Mouse (Mus musculus): ENCODE measurements around the gene Pmpcb. TPM values are rescaled to one million over a fixed set of nuclear protein-coding genes. Genes with fewer than 3 reads are reported as not detected.

The Pmpcb gene
- polyA plus RNA-seq, 1 experiment from 2014 or later = 43.6 TPM

- H3K4me1 ChIP-seq (ENCODE audit: insufficient read depth) = peaks cover 9% of the 10 kb centered on the region
- no peak overlapping the region for H3K4me2 ChIP-seq (ENCODE audit: low read depth, low read length)
- peaks cover 12% of the 10 kb centered on the region for H3K36me3 ChIP-seq (replicated peaks; ENCODE audit: insufficient read depth, low read length)
- no peak overlapping the region for H3K27ac ChIP-seq (ENCODE audit: low read depth)
- no peak overlapping the region for H3K4me3 ChIP-seq (ENCODE audit: low read depth, low read length)
- H3K27me3 ChIP-seq (ENCODE audit: insufficient read depth, low read length) = no peaks in the 10 kb centered on the region
- TF ChIP-seq EP300 (IDR thresholded peaks at IDR 0.05; ENCODE audit: low read depth) (no peak), CTCF (IDR thresholded peaks at IDR 0.05; ENCODE audit: low read depth) (no peak)
- ATAC-seq (no peak), DNase-seq (no peak)
- no peaks in the 10 kb centered on the region for H3K9me3 ChIP-seq (ENCODE audit: low read length)
- no peak overlapping the region for H3K9ac ChIP-seq (replicated peaks)
- WGBS (ENCODE audit: insufficient replicate concordance) = 76% methylated on average over 11 of the region's 11 CpGs
Observed at GRCm38 (mm10) chr5:21736046-21736445, 895 bp upstream of the Pmpcb start.

GRCm38 (mm10) chr5:21737620-21738019 lies 679 bp downstream of the Pmpcb start:
- H3K4me1 ChIP-seq (ENCODE audit: insufficient read depth) = peaks cover 9% of the 10 kb centered on the region
- H3K36me3 ChIP-seq (replicated peaks; ENCODE audit: insufficient read depth, low read length) = peaks cover 24% of the 10 kb centered on the region
- peak overlapping the region; percentile 75 for H3K4me3 ChIP-seq (ENCODE audit: low read depth, low read length)
- 14% methylated on average over 10 of the region's 10 CpGs for WGBS (ENCODE audit: insufficient replicate concordance)
- no peaks in the 10 kb centered on the region for H3K27me3 ChIP-seq (ENCODE audit: insufficient read depth, low read length)
- H3K9ac ChIP-seq (replicated peaks) = peak overlapping the region; percentile 72
- H3K27ac ChIP-seq (ENCODE audit: low read depth) = peak overlapping the region; percentile 58
- TF ChIP-seq EP300 (IDR thresholded peaks at IDR 0.05; ENCODE audit: low read depth) (no peak), CTCF (IDR thresholded peaks at IDR 0.05; ENCODE audit: low read depth) (no peak)
- H3K4me2 ChIP-seq (ENCODE audit: low read depth, low read length) = peak overlapping the region; percentile 74
- no peaks in the 10 kb centered on the region for H3K9me3 ChIP-seq (ENCODE audit: low read length)
- ATAC-seq (peak; percentile 37), DNase-seq (no peak)

- TF ChIP-seq EP300 (IDR thresholded peaks at IDR 0.05; ENCODE audit: low read depth) = no peak
- TF ChIP-seq CTCF (IDR thresholded peaks at IDR 0.05; ENCODE audit: low read depth) = no peak
- Histone ChIP-seq H3K9me3 (ENCODE audit: low read length) (no peaks in the 10 kb centered on the region), H3K9ac (replicated peaks) (no peak overlapping the region), H3K4me1 (ENCODE audit: insufficient read depth) (peaks cover 9% of the 10 kb centered on the region), H3K27ac (ENCODE audit: low read depth) (no peak overlapping the region), H3K4me3 (ENCODE audit: low read depth, low read length) (no peak overlapping the region), H3K36me3 (replicated peaks; ENCODE audit: insufficient read depth, low read length) (peaks cover 39% of the 10 kb centered on the region), H3K27me3 (ENCODE audit: insufficient read depth, low read length) (no peaks in the 10 kb centered on the region), H3K4me2 (ENCODE audit: low read depth, low read length) (no peak overlapping the region)
- 86% methylated on average over 11 of the region's 11 CpGs for WGBS (ENCODE audit: insufficient replicate concordance)
- ATAC-seq = no peak
- no peak for DNase-seq
Observed at GRCm38 (mm10) chr5:21739120-21739519, 2.2 kb downstream of the Pmpcb start.

GRCm38 (mm10) chr5:21739881-21740280 lies 2.9 kb downstream of the Pmpcb start:
- Histone ChIP-seq H3K4me3 (ENCODE audit: low read depth, low read length) (no peak overlapping the region), H3K9me3 (ENCODE audit: low read length) (no peaks in the 10 kb centered on the region), H3K4me1 (ENCODE audit: insufficient read depth) (peaks cover 9% of the 10 kb centered on the region), H3K27ac (ENCODE audit: low read depth) (no peak overlapping the region), H3K4me2 (ENCODE audit: low read depth, low read length) (no peak overlapping the region), H3K9ac (replicated peaks) (no peak overlapping the region), H3K27me3 (ENCODE audit: insufficient read depth, low read length) (no peaks in the 10 kb centered on the region), H3K36me3 (replicated peaks; ENCODE audit: insufficient read depth, low read length) (peaks cover 47% of the 10 kb centered on the region)
- DNase-seq (no peak), ATAC-seq (no peak)
- 83% methylated on average over 13 of the region's 13 CpGs for WGBS (ENCODE audit: insufficient replicate concordance)
- TF ChIP-seq CTCF (IDR thresholded peaks at IDR 0.05; ENCODE audit: low read depth) (no peak), EP300 (IDR thresholded peaks at IDR 0.05; ENCODE audit: low read depth) (no peak)

- H3K36me3 ChIP-seq (replicated peaks; ENCODE audit: insufficient read depth, low read length) = peaks cover 78% of the 10 kb centered on the region
Observed at GRCm38 (mm10) chr5:21743606-21744005, 6.7 kb downstream of the Pmpcb start.

GRCm38 (mm10) chr5:21744651-21745050 lies 7.7 kb downstream of the Pmpcb start:
- H3K27me3 ChIP-seq (ENCODE audit: insufficient read depth, low read length) = no peaks in the 10 kb centered on the region
- peaks cover 75% of the 10 kb centered on the region for H3K36me3 ChIP-seq (replicated peaks; ENCODE audit: insufficient read depth, low read length)
- ATAC-seq (no peak), DNase-seq (no peak)
- H3K4me2 ChIP-seq (ENCODE audit: low read depth, low read length) = no peak overlapping the region
- no peak for TF ChIP-seq CTCF (IDR thresholded peaks at IDR 0.05; ENCODE audit: low read depth)
- TF ChIP-seq EP300 (IDR thresholded peaks at IDR 0.05; ENCODE audit: low read depth) = no peak
- H3K4me1 ChIP-seq (ENCODE audit: insufficient read depth) = no peaks in the 10 kb centered on the region
- H3K27ac ChIP-seq (ENCODE audit: low read depth) = no peak overlapping the region
- H3K9me3 ChIP-seq (ENCODE audit: low read length) = no peaks in the 10 kb centered on the region
- no peak overlapping the region for H3K4me3 ChIP-seq (ENCODE audit: low read depth, low read length)
- no peak overlapping the region for H3K9ac ChIP-seq (replicated peaks)

More at GRCm38 (mm10) chr5:21743606-21744005, 6.7 kb downstream of the Pmpcb start:
- H3K4me1 ChIP-seq (ENCODE audit: insufficient read depth) = no peaks in the 10 kb centered on the region
- 86% methylated on average over 10 of the region's 10 CpGs for WGBS (ENCODE audit: insufficient replicate concordance)
- H3K27me3 ChIP-seq (ENCODE audit: insufficient read depth, low read length) = no peaks in the 10 kb centered on the region
- DNase-seq (no peak), ATAC-seq (no peak)
- no peak overlapping the region for H3K4me3 ChIP-seq (ENCODE audit: low read depth, low read length)
- H3K27ac ChIP-seq (ENCODE audit: low read depth) = no peak overlapping the region
- no peaks in the 10 kb centered on the region for H3K9me3 ChIP-seq (ENCODE audit: low read length)
- H3K9ac ChIP-seq (replicated peaks) = no peak overlapping the region
- H3K4me2 ChIP-seq (ENCODE audit: low read depth, low read length) = no peak overlapping the region
- no peak for TF ChIP-seq CTCF (IDR thresholded peaks at IDR 0.05; ENCODE audit: low read depth)

- Histone ChIP-seq H3K4me3 (ENCODE audit: low read depth, low read length) (no peak overlapping the region), H3K9ac (replicated peaks) (no peak overlapping the region), H3K9me3 (ENCODE audit: low read length) (no peaks in the 10 kb centered on the region), H3K4me1 (ENCODE audit: insufficient read depth) (no peaks in the 10 kb centered on the region), H3K27ac (ENCODE audit: low read depth) (no peak overlapping the region), H3K36me3 (replicated peaks; ENCODE audit: insufficient read depth, low read length) (peaks cover 67% of the 10 kb centered on the region), H3K4me2 (ENCODE audit: low read depth, low read length) (no peak overlapping the region), H3K27me3 (ENCODE audit: insufficient read depth, low read length) (no peaks in the 10 kb centered on the region)
- TF ChIP-seq CTCF (IDR thresholded peaks at IDR 0.05; ENCODE audit: low read depth) (no peak), EP300 (IDR thresholded peaks at IDR 0.05; ENCODE audit: low read depth) (no peak)
- DNase-seq (no peak), ATAC-seq (no peak)
- 85% methylated on average over 7 of the region's 8 CpGs for WGBS (ENCODE audit: insufficient replicate concordance)
Observed at GRCm38 (mm10) chr5:21745966-21746365, 9.0 kb downstream of the Pmpcb start.
